Mouse (Mus musculus): Measurements from ENCODE around the gene 2510002D24Rik.

GRCm38 (mm10) chr16:18838346-18838745, 2.0 kb downstream of the 2510002D24Rik start:
- TF ChIP-seq HCFC1 (IDR thresholded peaks at IDR 0.05; ENCODE audit: borderline replicate concordance, insufficient read depth, low read length), result no peak
- TF ChIP-seq MAFK (IDR thresholded peaks at IDR 0.05; ENCODE audit: insufficient read depth, low read depth, low read length), result no peak
- TF ChIP-seq CHD2 (IDR thresholded peaks at IDR 0.05; ENCODE audit: low read depth, low read length), result no peak
- no peak for TF ChIP-seq ZC3H11A (IDR thresholded peaks at IDR 0.05; ENCODE audit: borderline replicate concordance, low read depth, low read length)
- no peak for TF ChIP-seq ZNF384 (IDR thresholded peaks at IDR 0.05; ENCODE audit: low read depth, low read length)
